Mouse (Mus musculus): ENCODE data around the gene Lypd6.

Gene Lypd6

GRCm38 (mm10) chr2:50066246-50066967 lies at the start of gene Lypd6:
TSS of gene Lypd6 (plus strand) at chr2:50066429.
- peak; percentile 52 for DNase-seq

GRCm38 (mm10) chr2:50019477-50019876 lies 46.8 kb upstream of the Lypd6 start:
- DNase-seq = no peak

GRCm38 (mm10) chr2:50025549-50025948 lies 40.7 kb upstream of the Lypd6 start:
- DNase-seq = no peak

GRCm38 (mm10) chr2:50028930-50029329 lies 37.3 kb upstream of the Lypd6 start:
- DNase-seq = no peak

GRCm38 (mm10) chr2:50044170-50044870 lies 21.9 kb upstream of the Lypd6 start:
- DNase-seq = no peak

- DNase-seq = no peak
These were observed 21.3 kb upstream of the Lypd6 start for GRCm38 (mm10) chr2:50044871-50045470.

- DNase-seq = no peak
These were observed 20.4 kb upstream of the Lypd6 start for GRCm38 (mm10) chr2:50045841-50046240.

GRCm38 (mm10) chr2:50048442-50048841 lies 17.8 kb upstream of the Lypd6 start:
- no peak for DNase-seq

- DNase-seq = no peak
These were observed 12.3 kb upstream of the Lypd6 start for GRCm38 (mm10) chr2:50053893-50054292.

GRCm38 (mm10) chr2:50065902-50066245 lies 355 bp upstream of the Lypd6 start:
- DNase-seq = no peak

GRCm38 (mm10) chr2:50066968-50067315 lies 713 bp downstream of the Lypd6 start:
- DNase-seq = no peak

GRCm38 (mm10) chr2:50069571-50070295 lies 3.5 kb downstream of the Lypd6 start:
- peak; percentile 52 for DNase-seq

GRCm38 (mm10) chr2:50072158-50072557 lies 5.9 kb downstream of the Lypd6 start:
- no peak for DNase-seq

- DNase-seq = no peak
These were observed 18.5 kb downstream of the Lypd6 start for GRCm38 (mm10) chr2:50084746-50085145.

- no peak for DNase-seq
These were observed 21.5 kb downstream of the Lypd6 start for GRCm38 (mm10) chr2:50087761-50088160.

- DNase-seq = no peak
These were observed 30.1 kb downstream of the Lypd6 start for GRCm38 (mm10) chr2:50096336-50096735.

GRCm38 (mm10) chr2:50100364-50101151 lies 34.3 kb downstream of the Lypd6 start:
- peak; percentile 45 for DNase-seq

- no peak for DNase-seq
These were observed 34.9 kb downstream of the Lypd6 start for GRCm38 (mm10) chr2:50101152-50101450.

- no peak for DNase-seq
These were observed 37.7 kb downstream of the Lypd6 start for GRCm38 (mm10) chr2:50103850-50104503.

GRCm38 (mm10) chr2:50105590-50105989 lies 39.4 kb downstream of the Lypd6 start:
- DNase-seq = no peak

GRCm38 (mm10) chr2:50105992-50106391 lies 39.8 kb downstream of the Lypd6 start:
- no peak for DNase-seq

GRCm38 (mm10) chr2:50106879-50107278 lies 40.6 kb downstream of the Lypd6 start:
- no peak for DNase-seq

Measured in kidney, adult 11 months (tissue).